Mouse (Mus musculus): ENCODE measurements around the gene Bola3. TPM values are rescaled to one million over a fixed set of nuclear protein-coding genes. Genes with fewer than 3 reads are reported as not detected.
"Not testable (repeated sequence)": the region's sequence is repeated elsewhere in the genome, so short reads cannot be mapped to it uniquely, and the experiment has no call there.

Bola3 gene
- polyA plus RNA-seq, 1 experiment, result 13.6 TPM

DNA sequence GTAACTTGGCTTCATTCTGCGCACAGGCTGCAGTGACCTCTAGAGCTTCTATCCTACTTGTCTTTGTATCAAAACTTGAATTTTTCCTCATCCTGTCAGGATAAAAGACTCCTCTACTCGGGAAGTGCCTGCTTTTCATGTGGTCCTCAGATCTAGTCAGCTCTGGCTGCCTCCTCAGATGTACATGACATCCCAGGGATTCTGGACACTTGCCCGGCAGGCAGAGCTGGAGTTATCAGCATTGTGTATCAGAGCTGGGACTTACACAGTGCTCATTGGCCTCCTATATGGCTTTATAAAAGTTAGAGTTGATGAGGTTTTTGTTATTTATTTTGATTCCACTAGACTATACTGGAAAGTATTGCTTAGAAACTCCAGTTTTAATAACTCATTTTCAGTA, 7.6 kb upstream of the Bola3 start:
- Histone ChIP-seq H3K27ac (ENCODE audit: control insufficient read depth, insufficient read depth, low read length) (no peak overlapping the region), H3K4me1 (replicated peaks; ENCODE audit: control insufficient read depth, insufficient read depth, low read length) (no peaks in the 10 kb centered on the region), H3K27me3 (ENCODE audit: control insufficient read depth, insufficient read depth, low read length) (no peaks in the 10 kb centered on the region), H3K36me3 (ENCODE audit: control insufficient read depth, insufficient read depth, low read length) (peaks cover 67% of the 10 kb centered on the region), H3K4me3 (ENCODE audit: control insufficient read depth, insufficient read depth, low read length) (no peak overlapping the region)
- WGBS, result 88% methylated on average over 3 of the region's 3 CpGs
- TF ChIP-seq POLR2A (IDR thresholded peaks at IDR 0.05; ENCODE audit: control insufficient read depth, extremely low read depth, insufficient read depth, low read length, poor library complexity) (no peak), CTCF (IDR thresholded peaks at IDR 0.05; ENCODE audit: borderline replicate concordance, control insufficient read depth, extremely low read depth, insufficient read depth, low read length, poor library complexity) (no peak)
- DNase-seq, result no peak

- Histone ChIP-seq H3K27me3 (ENCODE audit: control insufficient read depth, insufficient read depth, low read length) (no peaks in the 10 kb centered on the region), H3K4me1 (replicated peaks; ENCODE audit: control insufficient read depth, insufficient read depth, low read length) (no peaks in the 10 kb centered on the region), H3K4me3 (ENCODE audit: control insufficient read depth, insufficient read depth, low read length) (no peak overlapping the region), H3K36me3 (ENCODE audit: control insufficient read depth, insufficient read depth, low read length) (peaks cover 62% of the 10 kb centered on the region), H3K27ac (ENCODE audit: control insufficient read depth, insufficient read depth, low read length) (no peak overlapping the region)
- DNase-seq, result no peak
- 94% methylated on average over 2 of the region's 2 CpGs for WGBS
- TF ChIP-seq POLR2A (IDR thresholded peaks at IDR 0.05; ENCODE audit: control insufficient read depth, extremely low read depth, insufficient read depth, low read length, poor library complexity), result no peak
Observed at GRCm38 (mm10) chr6:83342957-83343356, 6.0 kb upstream of the Bola3 start.

DNA sequence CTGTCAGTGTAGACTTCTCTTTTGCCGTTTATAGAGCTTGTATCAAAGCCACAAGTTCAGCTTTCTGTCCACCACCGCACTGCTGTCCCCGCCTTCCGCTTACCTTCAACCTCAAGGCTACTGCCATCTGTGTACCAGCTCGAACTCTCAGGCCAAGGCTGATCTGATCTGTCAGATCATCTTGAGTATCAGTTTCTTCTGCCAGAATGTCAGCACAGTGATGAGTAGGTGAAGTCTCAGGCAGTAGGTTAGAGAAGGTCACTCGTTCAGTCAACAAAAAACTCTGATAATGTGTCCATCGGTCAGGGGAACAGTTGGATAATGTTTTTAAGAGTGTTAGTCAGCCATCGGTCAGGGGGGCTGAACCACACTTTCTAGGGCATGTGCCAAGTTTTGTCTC, 3.7 kb upstream of the Bola3 start:
- H3K27ac ChIP-seq (ENCODE audit: control insufficient read depth, insufficient read depth, low read length); DNase-seq; H3K4me3 ChIP-seq (ENCODE audit: control insufficient read depth, insufficient read depth, low read length); H3K27me3 ChIP-seq (ENCODE audit: control insufficient read depth, insufficient read depth, low read length): not testable (repeated sequence)
- WGBS, result 95% methylated on average over 8 of the region's 8 CpGs
- peaks cover 39% of the 10 kb centered on the region for H3K36me3 ChIP-seq (ENCODE audit: control insufficient read depth, insufficient read depth, low read length)
- H3K4me1 ChIP-seq (replicated peaks; ENCODE audit: control insufficient read depth, insufficient read depth, low read length), result peaks cover 11% of the 10 kb centered on the region

DNA sequence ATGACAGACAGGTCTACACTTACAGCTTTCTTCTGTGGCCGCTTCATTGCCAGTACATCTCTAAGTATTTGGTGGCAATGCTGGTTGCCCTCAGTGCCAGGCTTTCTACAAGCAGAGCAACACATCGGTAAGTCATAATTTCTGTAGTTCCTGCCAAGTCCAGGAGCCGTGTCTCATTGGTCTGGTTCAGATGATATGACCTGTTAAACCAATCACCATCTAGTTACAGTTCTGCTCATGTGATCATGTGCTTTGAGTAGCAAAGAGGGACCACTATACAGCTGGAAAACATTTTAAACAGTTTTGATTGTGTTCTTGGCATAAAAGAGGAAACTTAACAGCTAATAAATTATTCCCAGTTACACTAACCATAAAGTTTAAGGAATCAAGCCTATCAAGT, 1.0 kb upstream of the Bola3 start:
- H3K4me1 ChIP-seq (replicated peaks; ENCODE audit: control insufficient read depth, insufficient read depth, low read length), result peaks cover 12% of the 10 kb centered on the region
- H3K27ac ChIP-seq (ENCODE audit: control insufficient read depth, insufficient read depth, low read length), result no peak overlapping the region
- DNase-seq, result no peak
- no peak for TF ChIP-seq CTCF (IDR thresholded peaks at IDR 0.05; ENCODE audit: borderline replicate concordance, control insufficient read depth, extremely low read depth, insufficient read depth, low read length, poor library complexity)
- TF ChIP-seq POLR2A (IDR thresholded peaks at IDR 0.05; ENCODE audit: control insufficient read depth, extremely low read depth, insufficient read depth, low read length, poor library complexity), result no peak
- H3K4me3 ChIP-seq (ENCODE audit: control insufficient read depth, insufficient read depth, low read length), result no peak overlapping the region
- no peaks in the 10 kb centered on the region for H3K27me3 ChIP-seq (ENCODE audit: control insufficient read depth, insufficient read depth, low read length)
- 93% methylated on average over 3 of the region's 3 CpGs for WGBS
- H3K36me3 ChIP-seq (ENCODE audit: control insufficient read depth, insufficient read depth, low read length), result peaks cover 14% of the 10 kb centered on the region

DNA sequence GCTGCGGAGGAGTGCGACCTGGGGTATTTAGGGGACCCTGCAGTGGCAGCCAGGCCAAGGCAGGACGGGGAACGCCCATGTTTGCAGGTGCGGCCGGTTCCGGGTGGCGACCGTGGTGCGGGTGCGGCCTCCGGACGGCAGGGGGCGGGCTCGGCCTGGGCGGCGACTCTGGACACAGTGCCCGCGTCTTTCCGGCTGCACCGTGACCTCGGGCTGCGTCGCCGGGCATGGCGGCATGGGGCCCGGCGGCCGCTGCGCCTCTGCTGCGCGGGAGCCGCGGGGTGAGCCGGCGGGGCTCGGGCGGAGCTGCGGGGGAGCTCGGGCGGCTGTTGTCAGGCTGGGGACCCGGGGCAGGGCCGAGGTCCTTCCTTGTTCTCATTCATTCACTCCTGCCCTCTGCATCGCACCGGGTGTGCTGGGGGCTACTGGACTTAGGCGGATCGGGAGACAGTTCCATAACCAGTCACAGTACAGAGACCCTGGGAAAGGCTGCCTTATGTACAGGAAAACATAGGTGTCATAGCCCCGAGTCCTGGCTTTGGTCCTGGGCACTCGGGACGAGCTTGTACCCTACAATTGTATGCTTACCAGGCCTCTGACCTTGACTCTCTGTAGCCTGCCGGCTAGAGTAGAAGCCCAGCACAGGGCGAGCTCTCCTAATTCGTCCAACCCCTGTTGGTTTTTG, 469 bp downstream of the Bola3 start:
- Histone ChIP-seq H3K27ac (ENCODE audit: control insufficient read depth, insufficient read depth, low read length) (no peak overlapping the region), H3K27me3 (ENCODE audit: control insufficient read depth, insufficient read depth, low read length) (no peaks in the 10 kb centered on the region), H3K36me3 (ENCODE audit: control insufficient read depth, insufficient read depth, low read length) (peaks cover 4% of the 10 kb centered on the region; the same call in 1 of the 2 replicates), H3K4me3 (ENCODE audit: control insufficient read depth, insufficient read depth, low read length) (peak overlapping the region; percentile 71), H3K4me1 (replicated peaks; ENCODE audit: control insufficient read depth, insufficient read depth, low read length) (peaks cover 12% of the 10 kb centered on the region)
- peak; percentile 88 for TF ChIP-seq CTCF (IDR thresholded peaks at IDR 0.05; ENCODE audit: borderline replicate concordance, control insufficient read depth, extremely low read depth, insufficient read depth, low read length, poor library complexity)
- peak; percentile 66 for TF ChIP-seq POLR2A (IDR thresholded peaks at IDR 0.05; ENCODE audit: control insufficient read depth, extremely low read depth, insufficient read depth, low read length, poor library complexity)
- peak; percentile 96 for DNase-seq
- under 1% methylated on average over 53 of the region's 53 CpGs for WGBS

DNA sequence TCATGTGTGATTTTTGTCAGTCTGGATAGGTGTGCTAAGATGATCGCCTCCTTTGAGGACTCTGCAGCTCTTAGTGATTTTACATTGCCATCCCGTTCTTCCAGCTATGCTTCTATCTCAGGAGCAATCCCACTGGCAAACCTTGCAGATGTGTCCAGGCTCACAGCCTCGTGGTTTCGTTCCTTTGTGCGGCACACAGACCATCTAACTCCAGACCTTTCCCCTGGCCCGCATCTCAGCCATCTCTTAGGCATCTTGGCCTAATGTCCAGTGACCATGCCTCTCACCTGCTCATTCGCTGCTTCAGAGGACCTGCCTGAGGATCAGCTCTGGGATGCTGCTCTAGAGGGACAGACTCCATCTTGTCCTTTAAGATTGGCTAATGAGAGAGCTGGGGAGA, 1.2 kb downstream of the Bola3 start:
- peaks cover 12% of the 10 kb centered on the region for H3K4me1 ChIP-seq (replicated peaks; ENCODE audit: control insufficient read depth, insufficient read depth, low read length)
- no peak for DNase-seq
- no peaks in the 10 kb centered on the region for H3K27me3 ChIP-seq (ENCODE audit: control insufficient read depth, insufficient read depth, low read length)
- H3K27ac ChIP-seq (ENCODE audit: control insufficient read depth, insufficient read depth, low read length), result no peak overlapping the region
- peak overlapping the region; percentile 71; the same call in 1 of the 2 replicates for H3K4me3 ChIP-seq (ENCODE audit: control insufficient read depth, insufficient read depth, low read length)
- 0 out of 2 replicates have a peak, but pooled peaks have one; percentile 8 for TF ChIP-seq POLR2A (IDR thresholded peaks at IDR 0.05; ENCODE audit: control insufficient read depth, extremely low read depth, insufficient read depth, low read length, poor library complexity)
- no peak for TF ChIP-seq CTCF (IDR thresholded peaks at IDR 0.05; ENCODE audit: borderline replicate concordance, control insufficient read depth, extremely low read depth, insufficient read depth, low read length, poor library complexity)
- 93% methylated on average over 7 of the region's 7 CpGs for WGBS
- H3K36me3 ChIP-seq (ENCODE audit: control insufficient read depth, insufficient read depth, low read length), result peaks cover 4% of the 10 kb centered on the region; the same call in 1 of the 2 replicates

- peaks cover 12% of the 10 kb centered on the region for H3K4me1 ChIP-seq (replicated peaks; ENCODE audit: control insufficient read depth, insufficient read depth, low read length)
- TF ChIP-seq CTCF (IDR thresholded peaks at IDR 0.05; ENCODE audit: borderline replicate concordance, control insufficient read depth, extremely low read depth, insufficient read depth, low read length, poor library complexity), result no peak
- TF ChIP-seq POLR2A (IDR thresholded peaks at IDR 0.05; ENCODE audit: control insufficient read depth, extremely low read depth, insufficient read depth, low read length, poor library complexity), result no peak
- H3K4me3 ChIP-seq (ENCODE audit: control insufficient read depth, insufficient read depth, low read length), result no peak overlapping the region
- no peak for DNase-seq
- H3K27ac ChIP-seq (ENCODE audit: control insufficient read depth, insufficient read depth, low read length), result no peak overlapping the region
- H3K36me3 ChIP-seq (ENCODE audit: control insufficient read depth, insufficient read depth, low read length), result peaks cover 4% of the 10 kb centered on the region; the same call in 1 of the 2 replicates
- 96% methylated on average over 16 of the region's 16 CpGs for WGBS
- no peaks in the 10 kb centered on the region for H3K27me3 ChIP-seq (ENCODE audit: control insufficient read depth, insufficient read depth, low read length)
Observed at GRCm38 (mm10) chr6:83350851-83351405, 2.0 kb downstream of the Bola3 start.

All from thymus, adult 2 months (tissue).